Mouse (Mus musculus): ENCODE results near the gene Gm19426.
A peak's percentile ranks its signal among the peaks of the same experiment; 100 is the strongest.

Gene Gm19426

DNA sequence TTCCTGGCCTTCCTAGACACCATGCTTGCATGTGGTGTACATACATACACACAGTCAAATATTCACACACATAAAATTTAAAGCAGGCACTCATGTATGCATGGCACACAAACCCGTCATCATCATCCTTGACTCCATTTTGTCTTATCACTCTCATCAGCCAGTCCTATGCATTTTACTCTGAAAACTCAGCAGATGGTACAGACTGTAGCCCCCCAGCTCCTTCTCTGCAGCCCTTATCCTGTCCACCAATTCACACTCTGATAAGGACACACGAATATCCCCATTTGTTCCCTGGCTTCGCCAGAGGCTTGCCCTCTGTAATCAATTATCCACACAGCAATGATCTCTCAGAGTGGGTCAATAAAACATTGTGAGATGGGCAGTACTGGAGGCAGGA, 22.3 kb downstream of the Gm19426 start:
- DNase-seq (ENCODE audit: low spot score): no peak

DNA sequence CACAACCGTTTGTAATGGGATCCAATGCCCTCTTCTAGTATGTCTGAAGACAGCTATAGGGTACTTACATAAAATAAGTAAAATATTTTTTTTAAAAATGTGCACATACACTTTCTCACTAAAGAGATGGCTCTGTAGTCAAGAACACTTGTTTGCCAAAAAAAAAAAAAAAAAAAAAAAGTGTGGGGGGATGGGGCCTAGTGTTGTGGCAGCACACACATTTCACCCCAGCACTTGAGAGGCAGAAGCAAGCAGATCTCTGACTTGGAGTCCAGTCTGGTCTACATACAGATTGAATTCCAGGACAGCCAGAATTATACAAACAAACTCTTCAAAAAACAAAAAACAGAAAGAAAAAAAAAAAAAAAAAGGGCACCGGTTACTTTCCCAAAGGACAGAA, 22.7 kb downstream of the Gm19426 start:
- DNase-seq (ENCODE audit: low spot score): no peak

DNA sequence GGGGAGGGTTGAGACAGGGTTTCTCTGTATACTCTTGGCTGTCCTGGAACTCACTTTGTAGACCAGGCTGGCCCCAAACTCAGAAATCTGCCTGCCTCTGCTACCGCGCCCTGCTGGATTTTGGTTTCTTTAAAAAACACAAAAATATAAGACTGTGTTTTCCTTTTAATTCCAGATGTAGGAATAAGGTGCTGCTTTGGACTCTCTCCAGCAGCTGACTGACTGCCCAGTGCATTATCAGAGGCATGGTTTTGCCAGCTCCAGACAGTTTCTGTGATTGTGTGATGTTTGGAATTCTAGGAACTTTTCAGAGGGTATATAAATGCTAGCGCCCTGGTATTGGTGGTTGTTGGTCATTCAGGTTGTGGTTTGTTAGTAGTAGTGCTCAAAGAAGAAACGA, 26.1 kb downstream of the Gm19426 start:
- no peak for DNase-seq (ENCODE audit: low spot score)

DNA sequence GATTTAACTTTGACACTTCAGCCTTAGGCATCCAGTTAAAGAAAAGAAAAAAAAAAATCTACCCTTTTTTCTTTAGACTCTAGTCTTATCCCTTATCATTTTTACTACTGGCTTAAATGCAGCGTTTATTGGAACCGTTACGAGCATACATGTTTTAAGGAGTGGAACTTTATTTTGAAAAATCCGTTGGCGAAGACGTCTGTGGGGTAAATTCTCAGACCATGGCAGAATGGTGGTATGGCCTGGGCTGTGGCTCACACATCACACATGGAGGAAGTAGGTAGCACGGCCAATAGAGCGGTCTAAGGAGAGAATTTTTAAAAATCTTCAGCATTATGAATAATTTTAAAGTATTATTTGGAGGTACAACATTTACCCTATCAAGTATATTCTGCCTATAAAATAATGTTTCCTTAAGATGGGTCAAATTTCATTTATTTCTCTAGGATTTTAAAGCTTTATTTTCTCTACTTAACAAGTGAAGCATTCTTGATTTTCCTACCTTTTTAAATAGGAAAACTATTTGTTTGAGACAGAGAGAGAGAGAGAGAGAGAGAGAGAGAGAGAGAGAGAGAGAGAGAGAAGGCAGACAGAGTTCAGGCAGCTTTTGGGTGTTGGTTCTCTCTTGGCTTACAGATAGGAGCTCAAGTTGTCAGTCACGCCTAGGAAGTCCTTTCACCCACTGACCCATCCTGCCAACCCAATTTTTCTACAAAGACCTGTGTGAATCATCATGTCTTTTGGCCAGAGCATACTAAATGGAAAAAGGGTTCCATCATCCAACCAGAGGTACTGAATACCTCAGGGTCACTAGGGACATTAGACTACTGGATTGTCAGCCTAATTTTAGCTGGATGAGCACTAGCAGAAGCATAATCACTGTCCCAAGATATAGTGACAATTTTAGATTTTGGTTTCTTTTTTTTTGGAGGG, 26.8 kb downstream of the Gm19426 start:
- DNase-seq (ENCODE audit: low spot score): no peak

DNA sequence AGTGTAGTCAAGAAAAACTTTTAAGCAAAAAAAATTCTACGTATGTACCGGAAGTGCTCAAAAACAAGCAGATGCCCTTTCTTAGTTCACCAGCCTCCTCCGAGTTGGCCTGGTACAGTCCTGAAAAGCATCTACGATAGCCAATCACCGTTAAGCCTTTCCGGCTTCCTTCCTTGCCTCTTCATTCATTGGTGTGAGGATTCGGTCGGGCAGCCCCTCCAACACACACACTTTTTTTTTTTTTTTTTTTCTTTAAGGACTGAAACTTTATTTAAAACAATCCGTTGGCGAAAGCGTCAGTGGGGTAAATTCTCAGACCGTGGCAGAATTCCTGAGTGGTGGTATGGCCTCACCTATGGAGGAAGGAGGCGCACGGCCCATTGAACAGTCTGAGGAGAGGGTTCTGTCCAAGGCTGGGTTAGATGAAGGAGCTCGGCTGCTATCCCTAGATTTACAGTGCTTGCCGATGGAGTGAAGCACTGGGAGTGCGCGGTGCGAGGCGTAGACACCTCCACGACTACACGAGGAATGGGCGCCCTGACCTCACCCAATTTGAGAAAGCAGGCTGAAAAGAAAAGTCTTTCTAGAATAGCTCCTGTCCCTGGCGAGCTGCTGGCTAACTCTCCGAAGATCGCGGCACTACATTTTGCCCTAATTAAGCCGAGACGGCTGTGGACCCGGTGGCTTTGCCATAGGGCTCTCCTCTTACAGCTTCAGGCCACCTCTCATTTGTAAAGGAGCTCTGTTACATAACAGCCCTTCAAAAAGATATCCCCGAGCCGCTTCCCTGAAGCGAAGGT, 27.7 kb downstream of the Gm19426 start:
- DNase-seq (ENCODE audit: low spot score): peak; percentile 96

DNA sequence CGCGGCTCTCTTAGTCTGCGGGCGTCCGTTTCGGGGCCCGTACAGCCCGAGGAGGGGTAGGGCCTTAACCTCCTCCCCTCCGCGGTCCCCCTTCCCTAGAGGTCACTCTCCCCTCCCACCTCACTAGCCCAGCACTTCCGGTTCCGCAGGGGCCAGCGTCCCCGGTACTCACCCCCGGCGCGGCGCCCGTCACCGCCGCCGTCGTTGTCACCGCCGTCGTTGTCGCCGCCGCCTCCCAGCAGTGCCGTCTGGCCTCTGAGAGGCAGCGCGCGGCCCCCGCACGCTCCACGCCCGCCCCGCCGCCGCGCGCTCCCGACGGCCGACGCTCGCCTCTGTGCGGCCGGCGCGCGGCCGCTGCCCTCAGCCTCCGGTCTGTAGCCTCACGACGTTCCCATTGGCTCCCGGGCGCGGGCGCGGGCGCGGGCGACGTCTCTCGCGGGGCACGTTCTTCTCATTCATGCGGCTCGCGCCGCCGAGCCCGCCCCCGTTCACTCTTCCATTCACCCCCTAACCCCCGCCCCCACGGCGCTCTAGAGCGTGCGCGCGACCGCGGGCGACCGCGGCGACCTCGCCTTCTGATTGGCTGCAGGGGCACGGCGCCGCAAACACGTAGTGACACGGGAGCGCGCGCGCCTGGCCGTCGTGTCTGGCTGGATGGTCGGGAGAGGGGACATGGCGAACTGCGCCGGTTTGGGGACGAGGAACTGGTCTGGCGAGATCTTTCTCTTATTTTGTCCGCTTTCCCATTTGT, 28.5 kb downstream of the Gm19426 start, which contains the start of gene Zdhhc5:
Zdhhc5 (minus strand) TSS at position 370 of the 751 bp plus-strand sequence.
- peak; percentile 98 for DNase-seq (ENCODE audit: low spot score)

DNA sequence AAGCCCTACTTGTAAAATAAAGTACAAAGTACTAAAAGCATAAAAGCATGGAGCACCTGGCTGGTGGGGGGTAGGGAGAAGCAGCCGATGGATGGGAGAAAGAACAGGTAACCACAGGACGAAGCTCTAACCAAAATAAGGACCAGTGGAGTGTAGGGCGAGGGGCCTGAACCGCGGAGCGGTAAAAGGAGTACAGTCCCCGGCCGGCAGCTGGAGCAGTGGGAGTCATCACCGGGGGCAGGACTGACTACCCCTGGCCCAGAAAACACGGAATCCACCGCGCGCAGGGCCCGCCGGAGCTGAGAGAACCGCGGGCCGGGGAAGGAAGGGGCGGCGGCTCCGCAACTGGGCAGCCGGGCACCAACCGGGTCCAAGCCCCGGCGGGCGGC, 29.0 kb downstream of the Gm19426 start:
- no peak for DNase-seq (ENCODE audit: low spot score)

DNA sequence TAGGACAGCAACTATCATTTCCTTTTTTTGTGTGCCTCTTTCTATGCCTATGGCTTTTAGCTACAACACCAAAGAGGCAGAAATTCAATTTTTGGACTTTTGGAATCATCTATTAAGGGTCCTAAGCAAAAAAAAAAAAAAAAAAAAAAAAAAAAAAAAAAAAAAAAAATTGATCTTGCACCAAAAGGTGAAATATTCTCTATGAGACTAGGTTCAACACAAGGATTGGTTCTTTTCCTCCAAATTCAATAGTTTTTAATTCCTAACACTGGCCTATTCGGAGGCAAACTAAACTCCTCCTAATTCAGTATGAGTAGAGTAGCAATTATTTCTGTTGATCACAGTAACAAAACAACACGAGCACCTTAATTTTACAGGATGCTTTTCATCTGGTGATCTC, 31.6 kb downstream of the Gm19426 start:
- DNase-seq (ENCODE audit: low spot score): no peak

DNA sequence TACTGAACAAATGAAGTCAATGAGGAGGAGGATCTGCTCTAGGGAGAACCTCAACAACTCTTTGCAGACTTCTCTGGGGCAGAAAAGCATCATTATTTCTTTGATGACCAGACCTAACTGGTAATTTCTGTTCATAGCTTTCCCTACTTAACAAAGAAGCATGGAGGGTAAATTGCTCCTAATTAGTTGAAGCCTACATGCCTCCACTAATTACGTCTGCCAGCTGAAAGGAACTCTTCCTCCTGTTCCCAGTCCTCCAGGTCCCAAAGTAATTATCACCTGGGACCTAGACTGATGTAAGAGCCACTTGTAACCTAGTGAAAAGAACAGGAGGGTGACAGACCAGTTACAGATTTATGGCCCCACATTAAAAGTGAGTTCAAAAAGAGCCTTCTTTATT, 35.9 kb downstream of the Gm19426 start:
- DNase-seq (ENCODE audit: low spot score): no peak

DNA sequence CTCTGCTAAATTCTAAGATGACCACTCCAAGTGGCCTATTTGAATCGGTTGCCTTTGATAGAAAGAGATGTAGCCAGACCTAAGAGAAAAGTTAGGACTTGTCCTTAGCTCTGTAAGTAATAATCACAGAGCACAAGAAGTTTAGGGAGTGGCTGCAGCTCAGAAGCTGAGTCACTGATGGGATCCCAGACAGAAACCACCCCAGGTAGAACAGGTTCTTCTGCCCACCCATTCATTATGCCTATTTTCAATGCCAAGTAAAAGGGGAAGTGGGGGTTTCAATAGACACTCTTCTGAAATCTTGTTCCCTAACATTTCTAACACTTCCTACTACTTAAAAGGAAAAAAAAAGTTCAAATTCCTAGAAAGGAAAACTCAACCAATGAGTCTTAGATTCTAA, 38.2 kb downstream of the Gm19426 start:
- no peak for DNase-seq (ENCODE audit: low spot score)

DNA sequence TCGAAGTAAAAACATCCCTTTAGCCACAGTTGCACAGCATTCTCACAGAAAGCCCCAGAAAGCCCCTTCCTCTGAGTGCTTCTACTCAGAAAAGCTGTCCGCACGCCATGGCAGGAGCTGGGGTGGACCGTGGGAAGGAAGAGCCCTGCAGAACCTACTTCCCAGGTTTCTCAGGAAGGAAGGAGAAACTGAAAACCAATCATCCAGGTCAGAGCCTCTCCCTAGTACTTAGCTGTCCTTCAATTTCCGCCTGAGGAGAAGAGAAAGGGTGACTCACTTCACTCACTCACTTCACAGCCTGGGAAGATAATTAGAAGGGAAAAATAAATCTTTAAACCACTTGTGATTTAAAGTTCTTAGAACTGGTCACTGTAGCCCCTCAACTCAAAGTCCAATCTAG, 39.1 kb downstream of the Gm19426 start:
- no peak for DNase-seq (ENCODE audit: low spot score)

DNA sequence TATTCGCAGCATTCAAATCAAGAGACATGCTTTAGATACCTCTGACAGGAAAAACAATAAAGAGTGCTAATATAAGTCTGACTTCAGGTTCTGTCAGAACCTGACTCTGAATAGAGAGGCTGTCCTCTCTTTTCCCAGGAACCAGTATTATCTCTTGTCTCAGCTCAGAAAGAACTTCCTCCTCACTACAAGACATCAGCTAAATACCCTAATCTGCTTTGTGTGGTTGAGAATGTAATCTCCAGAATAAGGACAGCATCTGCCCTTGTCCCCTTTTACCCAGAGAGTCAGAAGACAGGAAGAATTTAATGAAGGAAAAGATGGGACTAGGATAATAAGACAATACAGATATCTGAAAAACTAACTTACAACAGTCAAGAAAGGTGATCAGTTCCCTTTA, 40.0 kb downstream of the Gm19426 start:
- no peak for DNase-seq (ENCODE audit: low spot score)

DNA sequence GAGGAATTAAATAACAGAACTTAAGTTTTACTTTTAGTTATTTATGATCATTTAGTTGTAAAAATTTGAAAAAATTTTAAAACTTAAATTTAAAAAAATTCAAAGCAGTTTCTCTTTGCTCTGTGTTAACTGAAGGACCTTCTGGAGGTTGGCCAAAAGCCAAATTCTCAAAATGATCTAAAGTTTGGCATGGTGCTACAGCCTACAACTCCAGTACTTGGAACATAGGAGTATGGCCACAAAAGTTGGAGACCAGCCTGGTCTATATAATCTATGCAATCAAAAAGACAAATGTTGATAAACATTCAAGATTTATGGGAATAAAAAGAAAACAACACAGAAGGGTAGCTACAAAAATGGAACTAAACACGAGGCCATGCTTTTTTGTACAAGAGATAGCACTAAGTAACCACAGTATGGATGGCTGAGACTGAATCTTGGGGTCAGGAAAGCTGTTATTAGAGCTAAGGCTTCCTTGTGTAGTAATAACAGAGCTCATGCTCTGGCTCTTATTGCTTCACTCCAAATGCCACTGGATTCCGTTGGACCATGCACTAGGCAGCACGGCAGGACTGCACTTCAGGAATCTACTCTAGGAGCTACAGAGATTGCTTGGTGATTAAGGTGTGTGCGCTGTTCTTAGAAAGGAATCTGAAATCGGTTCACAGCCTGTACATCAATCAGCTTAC, 48.3 kb downstream of the Gm19426 start:
- DNase-seq (ENCODE audit: low spot score): no peak

Measured in yolk sac, embryonic 10.5 days (tissue).